Mouse (Mus musculus) MEL (cell line): ENCODE results near the gene Vmn1r198.
"Not testable (repeated sequence)": the region's sequence is repeated elsewhere in the genome, so short reads cannot be mapped to it uniquely, and the experiment has no call there.

Experiments used
- CTCF ChIP-seq, 3 experiments: IDR thresholded peaks in 2 of 3; conservative IDR thresholded peaks in 1 of 3; 2 replicates each; pipeline ENCODE4 v1.5.1; 2011 to 2012; ENCODE audit warnings: low read length in 3 of 3, low read depth in 2 of 3, mild to moderate bottlenecking in 2 of 3, improper control_type of control experiment in 1 of 3, inconsistent platforms in 1 of 3, mixed read lengths in 1 of 3, moderate library complexity in 1 of 3; ENCODE audit not compliant: control insufficient read depth in 1 of 3, insufficient read depth in 1 of 3, poor library complexity in 1 of 3, severe bottlenecking in 1 of 3
- GABPA ChIP-seq: IDR thresholded peaks from 2 replicates; pipeline ENCODE4 v1.6.1; 2012; ENCODE audit warnings: low read depth, mild to moderate bottlenecking, inconsistent platforms, low read length, improper control_type of control experiment, moderate library complexity
- POLR2A ChIP-seq, 2 experiments: IDR thresholded peaks; 2 replicates each; pipeline ENCODE4 v1.6.1; 2011 to 2012; ENCODE audit warnings: low read length in 2 of 2, mild to moderate bottlenecking in 2 of 2, control low read depth in 1 of 2, improper control_type of control experiment in 1 of 2, low read depth in 1 of 2, moderate library complexity in 1 of 2; ENCODE audit not compliant: control insufficient read depth in 1 of 2, insufficient read depth in 1 of 2, poor library complexity in 1 of 2
- ZC3H11A ChIP-seq: IDR thresholded peaks from 2 replicates; pipeline ENCODE4 v1.6.1; 2012; ENCODE audit warnings: low read depth, mild to moderate bottlenecking, inconsistent platforms, low read length, improper control_type of control experiment

GRCm38 (mm10) chr13:22381128-22381527 is 31.0 kb downstream of the Vmn1r198 start:
- not testable (repeated sequence) for TF ChIP-seq GABPA; ZC3H11A; CTCF (IDR thresholded peaks at IDR 0.05 in 2 of 3, conservative IDR thresholded peaks at IDR 0.05 in 1 of 3; ENCODE audit: control insufficient read depth in 1 of 3, insufficient read depth in 1 of 3, low read depth in 2 of 3, low read length in 3 of 3, poor library complexity in 1 of 3, severe bottlenecking in 1 of 3); POLR2A (IDR thresholded peaks at IDR 0.05; ENCODE audit: control insufficient read depth in 1 of 2, insufficient read depth in 1 of 2, low read depth in 1 of 2, low read length in 2 of 2, poor library complexity in 1 of 2)
